Mouse (Mus musculus): ENCODE results near the gene Mylip. TPM values are rescaled to one million over a fixed set of nuclear protein-coding genes. Genes with fewer than 3 reads are reported as not detected.

Mylip gene
- 7.4 and 10.5 TPM in 2 replicates for polyA plus RNA-seq (2016; fragmentation: Nextera tagmentation; extraction: Ambion mirVana)

DNA sequence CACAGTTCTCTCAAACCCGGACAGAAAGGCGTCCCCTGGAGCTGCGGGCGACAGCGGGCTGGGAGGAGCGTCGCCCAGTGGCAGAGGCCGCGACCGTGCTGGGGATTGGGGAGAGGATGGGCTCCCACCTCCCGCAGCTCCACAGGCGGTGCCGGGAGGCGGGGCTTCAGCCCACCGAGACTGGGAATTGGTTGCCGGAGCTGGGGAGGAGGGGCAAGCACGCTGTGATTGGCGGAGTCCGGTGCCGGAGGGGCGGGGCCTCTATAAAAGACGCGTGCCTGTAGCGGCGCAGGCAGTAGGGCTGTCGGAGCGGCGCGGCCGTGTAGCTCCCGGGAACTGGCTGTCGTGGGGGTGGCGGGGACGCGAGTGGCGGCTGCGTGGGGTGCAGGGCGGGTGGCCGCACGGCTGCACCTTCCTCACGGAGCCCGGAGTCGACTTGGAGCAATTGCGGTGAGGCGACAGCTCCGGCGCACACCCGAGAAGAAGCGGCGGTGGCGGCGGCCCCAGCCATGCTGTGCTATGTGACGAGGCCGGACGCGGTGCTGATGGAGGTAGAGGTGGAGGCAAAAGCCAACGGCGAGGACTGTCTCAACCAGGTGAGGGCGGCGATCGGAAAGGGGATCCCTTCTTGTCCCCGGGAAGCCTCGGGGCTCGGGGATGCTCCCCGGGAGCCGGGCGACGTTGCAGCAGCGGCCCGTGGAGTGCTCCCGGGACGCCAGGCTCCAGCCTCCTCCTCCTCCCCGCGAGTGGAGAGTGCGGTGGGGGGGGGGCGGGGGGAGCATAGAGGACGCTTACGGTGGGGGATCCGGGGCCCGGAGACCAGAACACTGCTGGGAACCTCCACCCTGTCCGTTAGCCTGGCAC lies at the start of gene Mylip:
TSS of gene Mylip (plus strand) at position 295 of the 864 bp plus-strand sequence.
- WGBS: under 1% methylated on average over 72 of the region's 81 CpGs
- ATAC-seq (ENCODE audit: low FRiP score, low read depth): peak; percentile 98
- no peaks in the 10 kb centered on the region for H3K36me3 ChIP-seq
- H3K4me1 ChIP-seq: peaks cover 14% of the 10 kb centered on the region
- peak within 1 kb of the TSS; percentile 67 for H3K4me3 ChIP-seq
- 0 out of 2 replicates have a peak within 1 kb of the TSS, but pooled peaks have one; percentile 21 for H3K27ac ChIP-seq (replicated peaks)
- no peaks in the 10 kb centered on the region for H3K9me3 ChIP-seq
- peaks cover 27% of the 10 kb centered on the region for H3K27me3 ChIP-seq
- H3K9ac ChIP-seq (replicated peaks): peak within 1 kb of the TSS; percentile 75
- peak within 1 kb of the TSS; percentile 98 for H3K4me2 ChIP-seq (replicated peaks)

DNA sequence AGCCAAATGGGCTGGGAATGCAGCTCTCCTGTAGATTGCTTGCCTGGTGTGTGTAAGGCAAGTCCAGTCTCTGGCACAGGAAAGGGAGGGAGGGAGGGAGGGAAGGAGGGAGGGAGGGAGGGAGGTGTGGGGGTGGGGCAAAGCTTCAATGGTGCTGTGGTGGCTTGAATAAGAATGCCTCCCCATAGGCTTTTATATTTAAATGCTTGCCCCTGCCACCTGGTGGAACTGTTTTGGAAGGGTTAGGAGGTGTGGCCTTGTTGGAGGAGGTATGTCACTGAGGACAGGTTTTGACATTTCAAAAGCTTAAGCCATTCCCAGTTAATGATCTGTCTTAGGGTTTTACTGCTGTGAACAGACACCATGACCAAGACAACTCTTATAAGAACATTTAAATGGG lies 47.6 kb upstream of the Mylip start:
- no peaks in the 10 kb centered on the region for H3K36me3 ChIP-seq
- no peak for ATAC-seq (ENCODE audit: low FRiP score, low read depth)
- H3K4me3 ChIP-seq: no peak overlapping the region
- no peak overlapping the region for H3K27ac ChIP-seq (replicated peaks)
- no peak overlapping the region for H3K9ac ChIP-seq (replicated peaks)
- no peak overlapping the region for H3K4me2 ChIP-seq (replicated peaks)
- no peaks in the 10 kb centered on the region for H3K27me3 ChIP-seq
- H3K4me1 ChIP-seq: peaks cover 9% of the 10 kb centered on the region
- no peaks in the 10 kb centered on the region for H3K9me3 ChIP-seq

DNA sequence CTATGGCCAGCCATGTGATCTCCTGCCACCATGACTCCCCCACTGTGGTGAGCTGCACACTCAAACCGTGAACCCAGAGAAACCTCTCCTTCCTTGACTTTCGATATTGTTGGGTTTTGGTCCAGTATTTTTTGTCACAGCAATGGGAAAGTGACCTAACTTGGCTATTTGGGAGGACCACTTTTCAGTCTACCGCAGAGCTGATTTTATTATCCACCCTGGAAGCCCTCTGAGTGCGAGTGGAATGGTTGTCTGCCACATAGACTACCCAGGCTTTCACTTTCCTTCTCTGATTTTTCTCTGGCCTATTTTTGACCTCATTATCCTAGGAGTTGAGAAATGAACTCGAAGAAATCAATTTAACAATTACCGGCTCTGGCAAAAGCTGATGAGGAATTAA lies 46.0 kb upstream of the Mylip start:
- peaks cover 9% of the 10 kb centered on the region for H3K4me1 ChIP-seq
- H3K4me3 ChIP-seq: no peak overlapping the region
- no peak overlapping the region for H3K27ac ChIP-seq (replicated peaks)
- no peak overlapping the region for H3K4me2 ChIP-seq (replicated peaks)
- no peak overlapping the region for H3K9ac ChIP-seq (replicated peaks)
- no peaks in the 10 kb centered on the region for H3K36me3 ChIP-seq
- ATAC-seq (ENCODE audit: low FRiP score, low read depth): no peak
- 89% methylated on average over 6 of the region's 6 CpGs for WGBS
- no peaks in the 10 kb centered on the region for H3K27me3 ChIP-seq
- no peaks in the 10 kb centered on the region for H3K9me3 ChIP-seq

DNA sequence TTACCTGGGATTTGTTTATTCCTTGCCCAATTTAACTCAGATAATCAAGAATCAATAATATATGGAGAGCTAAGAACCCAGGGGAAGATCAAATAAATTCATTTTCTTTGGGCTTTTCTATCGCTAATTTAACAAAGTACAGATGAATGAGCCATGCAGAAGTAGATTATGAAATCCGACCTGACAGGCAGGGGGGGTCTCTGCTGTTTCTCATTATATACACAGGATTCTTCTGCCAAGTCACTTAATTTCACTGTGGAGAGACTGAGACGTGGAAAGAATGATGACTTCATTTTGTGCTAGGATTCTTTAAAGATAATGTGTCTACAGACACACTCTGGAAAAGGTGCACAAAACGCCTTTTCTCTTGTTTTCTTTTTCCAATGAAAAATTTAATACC lies 45.6 kb upstream of the Mylip start:
- Histone ChIP-seq H3K4me3 (no peak overlapping the region), H3K36me3 (no peaks in the 10 kb centered on the region), H3K27ac (replicated peaks) (no peak overlapping the region), H3K4me1 (peaks cover 9% of the 10 kb centered on the region), H3K4me2 (replicated peaks) (no peak overlapping the region), H3K9me3 (no peaks in the 10 kb centered on the region), H3K27me3 (no peaks in the 10 kb centered on the region), H3K9ac (replicated peaks) (no peak overlapping the region)
- ATAC-seq (ENCODE audit: low FRiP score, low read depth): no peak
- 63% methylated on average over 4 of the region's 4 CpGs for WGBS

DNA sequence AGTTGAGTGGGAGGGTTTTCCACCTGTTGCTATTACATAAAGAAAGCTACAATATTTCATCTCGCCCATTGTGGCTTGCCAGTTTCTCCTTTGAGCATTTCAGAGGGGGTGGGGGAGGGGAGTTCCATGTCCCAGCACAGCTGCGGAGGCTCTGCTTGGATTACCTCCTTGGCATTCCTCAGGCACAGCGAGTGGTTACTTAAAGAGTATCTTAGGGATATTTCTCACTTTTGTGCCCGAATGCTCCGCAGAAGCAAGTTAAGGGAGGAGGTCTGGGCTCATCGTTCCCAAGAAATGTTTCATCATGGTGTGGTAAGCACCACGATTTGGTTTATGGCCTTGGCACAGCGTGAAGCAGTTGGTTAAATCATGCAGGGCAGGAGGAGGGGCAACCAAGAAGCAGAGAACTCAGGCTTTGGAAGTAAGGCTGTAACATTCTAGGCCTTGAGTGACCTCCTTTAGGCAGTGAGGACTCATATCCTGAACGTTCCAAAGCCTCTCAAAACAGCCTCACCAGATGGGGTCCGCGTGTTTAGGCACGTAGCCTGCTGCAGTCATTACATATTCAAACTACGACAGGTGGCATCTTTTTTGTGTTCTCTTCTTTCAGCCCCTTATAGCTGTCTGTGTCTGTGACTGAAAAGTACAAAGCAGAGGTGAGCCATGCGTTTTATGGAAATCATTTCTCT lies 43.9 kb upstream of the Mylip start:
- Histone ChIP-seq H3K27ac (replicated peaks) (no peak overlapping the region), H3K27me3 (no peaks in the 10 kb centered on the region), H3K9me3 (no peaks in the 10 kb centered on the region), H3K4me3 (no peak overlapping the region), H3K36me3 (no peaks in the 10 kb centered on the region), H3K9ac (replicated peaks) (no peak overlapping the region), H3K4me1 (peaks cover 9% of the 10 kb centered on the region), H3K4me2 (replicated peaks) (0 out of 2 replicates have a peak overlapping the region, but pooled peaks have one; percentile 15)
- no peak for ATAC-seq (ENCODE audit: low FRiP score, low read depth)
- WGBS: 25% methylated on average over 14 of the region's 14 CpGs

DNA sequence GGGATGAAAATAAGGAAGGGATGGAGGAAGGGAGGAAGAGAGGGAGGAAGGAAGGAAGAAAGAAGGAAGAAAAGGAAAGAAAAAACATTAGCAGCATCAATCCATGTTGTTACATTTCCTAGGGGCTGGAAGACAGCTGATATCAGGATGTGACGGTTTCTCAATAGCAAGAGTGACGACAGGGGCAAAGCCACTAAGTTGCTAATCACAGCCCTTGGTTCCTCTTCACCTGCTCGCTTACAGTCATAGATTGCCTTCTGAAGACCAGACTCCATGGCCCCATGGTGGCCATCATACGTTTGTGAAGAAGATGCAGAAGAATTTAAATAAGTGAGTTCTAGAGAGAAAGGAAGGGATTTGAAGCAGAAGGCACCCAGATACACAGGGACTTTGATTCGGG lies 38.1 kb upstream of the Mylip start:
- no peak overlapping the region for H3K4me3 ChIP-seq
- no peak overlapping the region for H3K9ac ChIP-seq (replicated peaks)
- ATAC-seq (ENCODE audit: low FRiP score, low read depth): no peak
- H3K36me3 ChIP-seq: no peaks in the 10 kb centered on the region
- 79% methylated on average over 5 of the region's 5 CpGs for WGBS
- H3K4me1 ChIP-seq: no peaks in the 10 kb centered on the region
- H3K27me3 ChIP-seq: no peaks in the 10 kb centered on the region
- no peak overlapping the region for H3K27ac ChIP-seq (replicated peaks)
- no peak overlapping the region for H3K4me2 ChIP-seq (replicated peaks)
- H3K9me3 ChIP-seq: no peaks in the 10 kb centered on the region

DNA sequence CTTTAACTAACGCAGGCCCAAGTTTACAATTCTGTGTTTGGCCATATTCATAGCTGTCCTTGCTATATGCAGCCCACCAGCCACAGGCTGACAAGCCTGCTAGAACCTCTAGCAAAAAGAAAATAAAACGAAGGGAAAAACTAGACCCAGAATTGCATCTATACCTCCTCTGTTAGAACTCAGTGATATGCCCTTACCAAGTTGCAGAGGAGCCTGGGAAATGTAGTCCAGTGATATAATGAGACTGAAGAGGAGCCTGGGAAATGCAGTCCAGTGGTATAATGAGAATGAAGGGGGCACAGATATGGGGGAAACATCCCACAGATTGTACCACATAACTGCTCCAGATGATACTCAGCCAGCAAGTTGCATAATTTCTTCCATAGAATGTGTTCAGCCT lies 34.7 kb upstream of the Mylip start:
- Histone ChIP-seq H3K9ac (replicated peaks) (no peak overlapping the region), H3K27ac (replicated peaks) (no peak overlapping the region), H3K4me1 (no peaks in the 10 kb centered on the region), H3K36me3 (no peaks in the 10 kb centered on the region), H3K27me3 (no peaks in the 10 kb centered on the region), H3K9me3 (no peaks in the 10 kb centered on the region), H3K4me3 (no peak overlapping the region), H3K4me2 (replicated peaks) (no peak overlapping the region)
- WGBS: 79% methylated on average over 2 of the region's 2 CpGs
- no peak for ATAC-seq (ENCODE audit: low FRiP score, low read depth)

DNA sequence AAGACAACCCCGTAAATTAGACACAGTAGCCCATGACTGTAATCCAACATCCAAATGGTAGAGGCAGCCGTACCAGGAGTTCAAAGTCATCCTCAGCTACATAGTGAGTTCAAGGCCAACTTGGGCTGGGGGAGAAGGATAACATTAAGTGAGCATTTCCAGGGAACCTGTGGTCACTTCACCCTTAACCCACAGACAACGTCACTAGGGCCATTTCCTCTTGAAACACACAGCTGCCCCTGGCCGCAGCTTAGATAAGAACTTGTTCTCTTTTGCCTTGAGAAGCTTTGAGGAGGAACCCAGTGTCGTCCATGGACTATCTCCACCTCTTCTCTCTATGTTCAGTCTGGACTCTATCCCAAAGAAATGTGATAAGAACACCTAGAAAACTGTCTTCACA lies 31.3 kb upstream of the Mylip start:
- H3K9me3 ChIP-seq: no peaks in the 10 kb centered on the region
- no peak overlapping the region for H3K4me3 ChIP-seq
- 88% methylated on average over 5 of the region's 5 CpGs for WGBS
- no peaks in the 10 kb centered on the region for H3K36me3 ChIP-seq
- H3K4me2 ChIP-seq (replicated peaks): no peak overlapping the region
- H3K27ac ChIP-seq (replicated peaks): no peak overlapping the region
- ATAC-seq (ENCODE audit: low FRiP score, low read depth): no peak
- no peak overlapping the region for H3K9ac ChIP-seq (replicated peaks)
- H3K27me3 ChIP-seq: no peaks in the 10 kb centered on the region
- H3K4me1 ChIP-seq: no peaks in the 10 kb centered on the region

DNA sequence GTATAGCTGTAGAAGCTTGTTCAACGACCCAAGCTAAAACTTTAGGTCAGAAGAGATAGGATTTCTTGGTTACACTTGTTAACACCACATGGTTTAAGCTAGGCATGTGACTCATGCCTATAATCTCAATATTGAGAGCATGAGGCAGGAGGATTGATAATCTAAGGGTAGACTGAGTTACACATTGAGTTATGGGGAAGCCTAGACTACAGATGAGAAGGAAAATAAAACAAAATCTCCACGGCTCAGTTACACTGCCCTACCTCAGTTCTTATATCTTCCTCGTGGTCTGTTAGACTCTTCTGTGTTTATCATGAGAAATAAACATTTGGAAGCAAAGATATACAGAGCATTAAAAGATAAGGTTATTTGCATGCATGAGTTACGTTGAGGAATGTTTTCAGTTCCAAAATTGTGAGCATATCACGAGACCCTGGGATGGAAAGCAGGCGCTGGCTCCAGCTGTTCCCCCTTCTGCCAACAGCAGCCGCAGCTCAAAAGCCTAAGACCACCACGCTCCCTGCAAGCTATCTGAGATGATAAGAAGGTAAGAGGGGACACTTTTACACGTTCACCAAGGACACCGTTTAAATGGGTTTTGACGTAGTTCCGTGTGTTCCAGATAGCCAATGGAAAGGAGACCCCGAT lies 30.7 kb upstream of the Mylip start:
- H3K27me3 ChIP-seq: no peaks in the 10 kb centered on the region
- H3K9ac ChIP-seq (replicated peaks): no peak overlapping the region
- H3K4me3 ChIP-seq: no peak overlapping the region
- no peak overlapping the region for H3K4me2 ChIP-seq (replicated peaks)
- WGBS: 92% methylated on average over 13 of the region's 13 CpGs
- no peak overlapping the region for H3K27ac ChIP-seq (replicated peaks)
- ATAC-seq (ENCODE audit: low FRiP score, low read depth): no peak
- no peaks in the 10 kb centered on the region for H3K4me1 ChIP-seq
- no peaks in the 10 kb centered on the region for H3K36me3 ChIP-seq
- no peaks in the 10 kb centered on the region for H3K9me3 ChIP-seq

DNA sequence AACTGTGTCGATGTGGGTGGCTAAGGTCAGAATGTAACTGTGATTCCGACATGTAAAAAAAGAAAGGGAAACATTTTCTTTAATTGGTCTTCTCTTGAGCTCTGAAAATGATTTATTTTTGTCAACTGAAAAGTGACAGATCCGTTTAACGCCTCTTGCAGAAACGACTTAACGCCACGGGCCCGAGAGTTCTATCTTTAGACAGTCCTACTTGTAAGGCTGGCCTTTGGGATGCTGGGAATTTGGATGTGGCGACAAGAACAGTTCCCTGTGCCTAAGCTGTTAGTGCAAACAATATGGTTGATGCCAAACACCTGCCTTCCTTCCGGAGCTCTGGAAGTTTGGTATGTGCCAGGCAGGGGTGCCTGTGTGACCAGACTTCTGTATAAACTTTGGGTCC lies 23.8 kb upstream of the Mylip start:
- Histone ChIP-seq H3K4me3 (no peak overlapping the region), H3K4me1 (no peaks in the 10 kb centered on the region), H3K9me3 (no peaks in the 10 kb centered on the region), H3K36me3 (no peaks in the 10 kb centered on the region), H3K9ac (replicated peaks) (no peak overlapping the region), H3K27me3 (no peaks in the 10 kb centered on the region), H3K27ac (replicated peaks) (no peak overlapping the region), H3K4me2 (replicated peaks) (no peak overlapping the region)
- WGBS: 93% methylated on average over 10 of the region's 10 CpGs
- no peak for ATAC-seq (ENCODE audit: low FRiP score, low read depth)

DNA sequence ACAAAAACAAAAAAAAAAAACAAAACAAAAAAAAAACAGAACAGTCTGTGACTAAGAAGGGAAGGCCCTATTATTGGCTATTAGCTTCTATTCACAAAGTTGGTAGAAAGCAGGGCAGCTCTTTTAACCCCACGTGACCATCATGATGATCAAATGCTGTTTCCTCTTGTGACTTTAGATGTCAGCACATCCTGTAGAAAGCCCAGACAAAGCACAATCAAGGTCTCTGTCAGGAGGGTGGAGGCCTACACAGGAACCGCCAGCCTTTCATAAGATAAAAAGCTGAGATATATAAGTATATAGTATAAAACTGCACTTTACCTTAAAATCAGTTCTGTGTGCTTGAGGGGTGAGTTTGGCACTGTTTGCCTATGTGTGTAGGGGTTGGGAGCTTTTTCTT lies 17.9 kb upstream of the Mylip start:
- Histone ChIP-seq H3K4me2 (replicated peaks) (no peak overlapping the region), H3K36me3 (no peaks in the 10 kb centered on the region), H3K27me3 (no peaks in the 10 kb centered on the region; the same call in 1 of the 2 replicates), H3K4me3 (no peak overlapping the region), H3K9ac (replicated peaks) (no peak overlapping the region), H3K9me3 (no peaks in the 10 kb centered on the region), H3K4me1 (peaks cover 7% of the 10 kb centered on the region), H3K27ac (replicated peaks) (no peak overlapping the region)
- ATAC-seq (ENCODE audit: low FRiP score, low read depth): no peak
- WGBS: 80% methylated on average over 2 of the region's 2 CpGs

DNA sequence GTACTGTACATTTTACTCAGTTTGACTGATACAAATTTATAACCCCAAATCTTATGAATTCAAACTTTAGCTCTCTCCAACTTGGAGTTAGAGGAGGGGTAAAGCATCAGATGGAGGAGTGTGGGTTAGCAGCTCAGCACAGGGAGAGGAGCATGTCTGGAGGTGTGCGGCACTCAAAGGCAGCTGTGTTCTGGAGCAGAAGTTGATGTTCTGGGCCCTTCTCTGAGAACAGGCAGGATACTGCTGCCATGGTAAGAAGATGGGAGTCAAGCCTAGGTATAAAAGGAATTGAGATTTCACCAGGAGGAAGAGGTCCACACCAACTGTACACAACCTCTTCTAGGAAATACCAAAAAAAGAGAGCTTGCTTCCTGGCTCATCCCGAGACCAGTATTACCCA lies 17.1 kb upstream of the Mylip start:
- no peak for ATAC-seq (ENCODE audit: low FRiP score, low read depth)
- Histone ChIP-seq H3K9me3 (no peaks in the 10 kb centered on the region), H3K4me2 (replicated peaks) (no peak overlapping the region), H3K36me3 (no peaks in the 10 kb centered on the region), H3K27me3 (no peaks in the 10 kb centered on the region; the same call in 1 of the 2 replicates), H3K4me1 (peaks cover 8% of the 10 kb centered on the region), H3K9ac (replicated peaks) (no peak overlapping the region), H3K4me3 (no peak overlapping the region), H3K27ac (replicated peaks) (no peak overlapping the region)
- 92% methylated on average over 2 of the region's 2 CpGs for WGBS

Measured in midbrain, embryonic 12.5 days (tissue).